Mouse (Mus musculus) c-Kit-positive CD71-negative TER-119-negative erythroid progenitor cells, embryonic 14.5 days (primary cell): ENCODE data around the gene Tnrc6a.

Experiments used
- DNase-seq: peaks from one replicate; pipeline ENCODE4 v3.0.0-alpha.2; 2013; ENCODE audit warnings: low read depth

Tnrc6a gene

DNA sequence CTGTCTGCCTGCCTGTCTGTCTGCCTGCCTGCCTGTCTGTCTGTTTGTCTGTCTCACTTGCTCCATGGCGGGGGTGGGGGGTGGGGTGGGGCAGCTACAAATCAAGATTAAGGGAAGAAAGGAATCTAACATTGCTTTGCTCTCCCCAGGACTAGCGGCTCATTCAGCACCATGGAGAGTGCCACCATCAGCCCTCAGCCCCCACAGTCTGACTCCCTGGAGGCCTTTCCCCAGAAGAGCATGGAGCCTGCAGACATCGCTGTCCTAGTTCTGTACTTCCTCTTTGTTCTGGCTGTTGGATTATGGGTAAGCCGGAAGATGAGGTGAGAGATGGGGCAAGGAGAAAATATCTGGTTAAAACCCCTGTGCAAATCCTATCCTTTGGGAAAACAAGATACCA, 111.8 kb downstream of the Tnrc6a start:
- DNase-seq, result peak; percentile 45

- DNase-seq, result no peak
Observed at GRCm38 (mm10) chr7:123238621-123239020, 114.9 kb downstream of the Tnrc6a start.

- no peak for DNase-seq
Observed at GRCm38 (mm10) chr7:123240064-123240463, 116.4 kb downstream of the Tnrc6a start.

DNA sequence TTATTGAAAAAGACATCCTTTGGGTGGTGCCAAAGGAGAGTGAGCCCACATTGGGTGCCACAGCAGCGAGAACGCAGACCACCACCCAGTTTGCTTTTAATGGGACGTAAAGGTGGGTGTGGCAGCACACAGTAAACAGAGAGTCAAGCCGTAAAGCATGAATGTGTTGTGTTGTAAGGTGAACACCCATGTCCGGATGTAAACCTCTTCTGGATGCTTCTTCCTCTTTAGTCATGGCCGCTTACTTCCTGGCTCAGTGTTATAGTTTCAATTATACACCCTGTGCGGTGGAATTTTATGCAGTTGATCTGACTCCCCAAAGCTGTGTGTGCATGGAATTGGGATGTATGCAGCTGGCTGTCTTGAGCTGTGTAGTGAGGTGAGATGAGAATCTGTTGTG, 118.6 kb downstream of the Tnrc6a start:
- DNase-seq, result no peak

- no peak for DNase-seq
Observed at GRCm38 (mm10) chr7:123244833-123245232, 121.1 kb downstream of the Tnrc6a start.
